Mouse (Mus musculus) lung, postnatal 0 days (tissue): ENCODE data around the gene Tspan32. TPM values are rescaled to one million over a fixed set of nuclear protein-coding genes. Genes with fewer than 3 reads are reported as not detected.

Source experiments
- ATAC-seq: fragments of 200-750 bp; cut with Nextera tagmentation; 2 replicates; pipeline ENCODE4 v1.8.0; 2017; ENCODE audit warnings: moderate library complexity
- DNase-seq: peaks from one replicate; pipeline ENCODE4 v3.0.0-alpha.2; 2016; ENCODE audit warnings: low spot score
- H3K27ac ChIP-seq: fragments of 300-500 bp; sonication (generic); 2 replicates; pipeline ENCODE4 v1.5.1; 2014; ENCODE audit warnings: antibody characterized with exemption, mild to moderate bottlenecking, low read length, mixed read lengths
- H3K27me3 ChIP-seq: fragments of 300-500 bp; sonication (generic); replicated peaks from 2 replicates; pipeline ENCODE4 v1.6.1; 2014; ENCODE audit warnings: low read length, mixed read lengths; ENCODE audit not compliant: insufficient read depth
- H3K36me3 ChIP-seq: fragments of 300-500 bp; sonication (generic); 2 replicates; pipeline ENCODE4 v1.6.1; 2014; ENCODE audit warnings: low read length, mixed read lengths; ENCODE audit not compliant: insufficient read depth
- H3K4me1 ChIP-seq: fragments of 300-500 bp; sonication (generic); 2 replicates; pipeline ENCODE4 v1.6.1; 2014; ENCODE audit warnings: antibody characterized with exemption, low read depth, low read length, mixed read lengths; ENCODE audit not compliant: insufficient read depth
- H3K4me2 ChIP-seq: fragments of 300-500 bp; sonication (generic); replicated peaks from 2 replicates; pipeline ENCODE4 v1.6.1; 2014; ENCODE audit warnings: low read depth, mild to moderate bottlenecking, low read length, moderate library complexity, mixed read lengths
- H3K4me3 ChIP-seq: fragments of 300-500 bp; sonication (generic); 2 replicates; pipeline ENCODE4 v1.5.1; 2014; ENCODE audit warnings: low read depth, low read length
- H3K9ac ChIP-seq: fragments of 300-500 bp; sonication (generic); replicated peaks from 2 replicates; pipeline ENCODE4 v1.6.1; 2014; ENCODE audit warnings: low read depth, mild to moderate bottlenecking
- H3K9me3 ChIP-seq: fragments of 300-500 bp; sonication (generic); 2 replicates; pipeline ENCODE4 v1.6.1; 2016; ENCODE audit warnings: low read length, mixed read lengths
- CTCF ChIP-seq: IDR thresholded peaks from 2 replicates; pipeline ENCODE4 v1.5.1; 2016; ENCODE audit warnings: antibody characterized with exemption, mild to moderate bottlenecking
- EP300 ChIP-seq: IDR thresholded peaks from 2 replicates; pipeline ENCODE4 v1.6.1; 2016; ENCODE audit warnings: antibody characterized with exemption, mild to moderate bottlenecking, control low read depth
- WGBS: fragments of 180-500 bp; shearing (Covaris S2); extraction: QIAGEN DNeasy Blood & Tissue Kit; methylation state at CpG from one replicate; pipeline ENCODE4 v1.1.7; 2014; 5-methylcytosine and 5-hydroxymethylcytosine counted together
- polyA plus RNA-seq: library from polyadenylated mRNA; unstranded; fragments of >200 nt; fragmentation: Nextera tagmentation; extraction: Ambion mirVana; gene quantifications from 2 replicates; pipeline ENCODE4 v1.2.1, GENCODE M21; 2015

Tspan32 gene
- polyA plus RNA-seq, 1 experiment from 2014 or later, result 6.1 TPM

DNA sequence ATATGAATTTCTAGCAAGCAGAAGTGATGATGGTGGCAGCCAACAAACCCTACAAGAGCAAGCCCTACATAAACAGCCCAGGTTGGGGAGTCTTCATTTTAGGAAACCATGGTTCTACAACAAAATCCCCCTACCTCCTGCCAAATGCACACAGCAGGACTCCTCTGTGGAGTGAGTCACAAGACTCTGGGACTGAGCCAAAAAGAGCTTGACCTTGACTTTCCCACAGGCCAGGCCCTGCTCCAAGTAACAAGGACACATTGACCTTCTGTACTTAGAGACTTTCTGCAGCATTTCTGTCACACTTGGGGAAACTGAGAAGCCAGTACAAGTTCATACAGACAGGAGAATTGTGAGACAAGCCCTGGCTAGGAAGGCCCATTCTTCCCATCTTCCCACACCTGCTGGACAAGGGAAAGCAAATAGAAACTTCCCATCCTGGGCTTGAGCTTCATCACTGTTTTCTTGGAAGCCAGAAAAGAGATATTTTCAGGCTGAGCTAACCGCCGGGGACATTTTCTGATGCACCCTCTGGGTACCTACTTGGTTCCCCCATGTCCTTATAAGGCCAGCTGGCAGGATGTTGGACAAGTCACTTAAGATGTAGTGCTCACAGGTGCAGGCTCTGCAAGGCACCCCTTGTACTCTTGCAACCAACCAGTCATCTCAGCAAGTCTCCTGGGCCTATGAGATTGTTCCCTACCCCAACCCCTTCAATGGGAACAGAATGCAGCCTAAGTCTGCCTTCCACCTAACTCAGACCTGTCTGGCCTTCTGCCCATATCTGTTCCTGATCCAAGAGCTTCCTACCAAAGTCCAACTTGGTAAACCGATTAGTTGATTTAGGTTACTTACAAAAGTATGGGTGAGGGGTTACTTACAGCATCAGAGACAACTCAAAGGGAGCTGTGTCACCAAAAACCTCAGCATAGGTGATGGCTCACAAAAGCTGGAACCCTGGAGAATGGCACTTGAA is 45.3 kb downstream of the Tspan32 start:
- Histone ChIP-seq H3K4me1 (peaks cover 20% of the 10 kb centered on the region; the same call in 1 of the 2 replicates), H3K9ac (no peak overlapping the region), H3K4me2 (no peak overlapping the region), H3K9me3 (no peaks in the 10 kb centered on the region), H3K4me3 (no peak overlapping the region), H3K36me3 (no peaks in the 10 kb centered on the region), H3K27ac (no peak overlapping the region), H3K27me3 (no peaks in the 10 kb centered on the region)
- DNase-seq (no peak), ATAC-seq (no peak)
- TF ChIP-seq CTCF (no peak), EP300 (no peak)
- 81% methylated on average over 3 of the region's 3 CpGs for WGBS

DNA sequence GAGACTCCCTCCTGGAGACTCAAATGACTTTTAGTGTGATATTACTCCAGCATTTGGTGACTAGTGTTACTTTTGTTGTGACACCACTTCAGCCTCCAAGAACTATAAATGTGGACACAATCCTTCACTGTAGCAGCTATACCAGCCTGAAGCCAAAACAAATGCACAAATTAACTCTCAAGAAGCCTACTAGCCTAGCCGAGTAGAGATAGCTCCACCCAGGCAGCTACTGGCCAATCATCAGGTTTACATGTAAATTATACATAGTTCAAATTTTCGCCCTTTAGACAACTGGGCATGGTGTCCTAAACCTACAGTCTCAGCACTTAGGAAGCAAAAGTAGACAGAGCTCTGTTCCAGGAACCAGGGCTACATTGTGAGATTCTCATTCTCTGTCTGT is 46.5 kb downstream of the Tspan32 start:
- TF ChIP-seq EP300 (no peak), CTCF (no peak)
- no peak overlapping the region for H3K27ac ChIP-seq

DNA sequence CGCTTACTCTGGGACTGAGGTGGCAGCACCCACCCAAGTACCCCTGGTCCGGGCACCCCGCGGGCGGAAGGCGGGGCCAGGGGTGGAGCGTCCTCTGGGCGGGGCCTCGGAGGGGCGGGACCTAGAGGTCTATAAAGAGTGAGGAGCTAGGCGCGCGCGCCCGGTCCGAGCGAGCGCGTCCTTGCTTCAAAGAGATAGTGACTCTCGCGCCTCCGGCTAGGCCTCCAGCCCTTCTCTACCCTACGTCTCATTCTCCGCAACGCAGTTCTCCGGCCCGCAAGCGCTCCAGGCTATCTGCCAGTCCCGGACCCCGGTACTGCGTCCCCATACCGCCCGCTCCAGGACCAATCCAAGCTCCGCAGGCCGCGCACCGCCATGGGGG is 47.8 kb downstream of the Tspan32 start, which contains the start of gene Cd81:
TSS of gene Cd81 (plus strand) at position 114 of the 382 bp plus-strand sequence.
- DNase-seq, result peak; percentile 87

More for the DNA sequence above, 46.5 kb downstream of the Tspan32 start:
- no peak for ATAC-seq
- Histone ChIP-seq H3K9me3 (no peaks in the 10 kb centered on the region), H3K27me3 (no peaks in the 10 kb centered on the region), H3K4me2 (no peak overlapping the region), H3K9ac (no peak overlapping the region), H3K4me3 (no peak overlapping the region), H3K4me1 (peaks cover 32% of the 10 kb centered on the region; the same call in 1 of the 2 replicates), H3K36me3 (no peaks in the 10 kb centered on the region)
- DNase-seq, result no peak
- WGBS, result 44% methylated on average over 2 of the region's 2 CpGs

DNA sequence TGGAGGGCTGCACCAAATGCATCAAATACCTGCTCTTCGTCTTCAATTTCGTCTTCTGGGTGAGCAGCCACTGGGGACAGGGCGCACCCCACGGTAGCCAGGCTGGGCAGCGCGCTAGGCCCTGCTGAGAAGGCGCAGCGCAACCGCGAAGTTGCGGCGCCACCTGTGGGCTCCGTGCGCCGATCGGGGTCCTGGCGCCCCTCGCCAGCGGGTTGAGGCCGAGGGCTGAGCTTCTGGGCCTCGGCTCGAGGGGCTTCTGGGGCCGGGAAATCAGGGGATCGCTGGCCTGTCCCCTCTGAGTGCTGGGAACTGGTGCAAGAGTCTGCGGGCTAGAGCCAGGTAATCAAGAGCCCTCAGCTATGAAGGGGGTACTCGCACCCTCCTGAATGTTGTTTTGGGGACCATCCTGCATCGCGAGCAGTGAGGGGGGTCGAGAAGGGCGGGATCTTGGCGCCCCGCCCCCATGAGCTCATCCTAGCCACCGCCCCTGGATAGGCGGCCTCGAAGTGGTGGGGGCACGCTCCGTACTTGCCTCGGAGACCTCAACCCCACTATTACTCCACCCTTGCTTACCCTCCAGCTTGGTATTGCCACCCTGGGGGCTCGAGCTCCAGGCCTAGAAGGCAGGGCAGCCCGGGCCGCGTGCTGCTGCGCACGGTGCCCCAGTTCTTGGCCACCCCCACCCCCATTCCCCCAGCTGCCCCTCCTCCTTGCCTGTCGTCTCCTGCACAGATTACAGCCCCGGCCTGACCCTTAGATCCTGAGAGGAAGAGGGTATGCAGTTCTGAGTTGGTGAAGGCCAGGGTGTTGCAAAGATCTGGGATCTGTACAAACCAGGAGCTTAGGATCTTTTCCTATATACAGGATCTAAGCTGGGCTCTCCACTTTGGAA is 48.4 kb downstream of the Tspan32 start:
- TF ChIP-seq EP300, result no peak
- TF ChIP-seq CTCF, result peak; percentile 53
- DNase-seq (peak; percentile 74), ATAC-seq (peak; percentile 58)
- no peaks in the 10 kb centered on the region for H3K36me3 ChIP-seq
- peaks cover 50% of the 10 kb centered on the region for H3K4me1 ChIP-seq
- no peaks in the 10 kb centered on the region for H3K27me3 ChIP-seq
- under 1% methylated on average over 44 of the region's 46 CpGs for WGBS
- H3K27ac ChIP-seq, result peak overlapping the region; percentile 94
- no peaks in the 10 kb centered on the region for H3K9me3 ChIP-seq
- peak overlapping the region; percentile 90 for H3K4me3 ChIP-seq
- H3K4me2 ChIP-seq, result peak overlapping the region; percentile 86
- H3K9ac ChIP-seq, result peak overlapping the region; percentile 88

More for the DNA sequence above, 47.8 kb downstream of the Tspan32 start, which contains the start of gene Cd81:
- ATAC-seq, result peak; percentile 79
- H3K27me3 ChIP-seq, result no peaks in the 10 kb centered on the region
- peaks cover 44% of the 10 kb centered on the region; the same call in 1 of the 2 replicates for H3K4me1 ChIP-seq
- TF ChIP-seq CTCF, result no peak
- TF ChIP-seq EP300, result no peak
- peak within 1 kb of the TSS; percentile 94 for H3K27ac ChIP-seq
- peak within 1 kb of the TSS; percentile 88 for H3K9ac ChIP-seq
- no peaks in the 10 kb centered on the region for H3K36me3 ChIP-seq
- H3K9me3 ChIP-seq, result no peaks in the 10 kb centered on the region
- WGBS, result under 1% methylated on average over 32 of the region's 37 CpGs
- H3K4me3 ChIP-seq, result peak within 1 kb of the TSS; percentile 90
- H3K4me2 ChIP-seq, result peak within 1 kb of the TSS; percentile 86

DNA sequence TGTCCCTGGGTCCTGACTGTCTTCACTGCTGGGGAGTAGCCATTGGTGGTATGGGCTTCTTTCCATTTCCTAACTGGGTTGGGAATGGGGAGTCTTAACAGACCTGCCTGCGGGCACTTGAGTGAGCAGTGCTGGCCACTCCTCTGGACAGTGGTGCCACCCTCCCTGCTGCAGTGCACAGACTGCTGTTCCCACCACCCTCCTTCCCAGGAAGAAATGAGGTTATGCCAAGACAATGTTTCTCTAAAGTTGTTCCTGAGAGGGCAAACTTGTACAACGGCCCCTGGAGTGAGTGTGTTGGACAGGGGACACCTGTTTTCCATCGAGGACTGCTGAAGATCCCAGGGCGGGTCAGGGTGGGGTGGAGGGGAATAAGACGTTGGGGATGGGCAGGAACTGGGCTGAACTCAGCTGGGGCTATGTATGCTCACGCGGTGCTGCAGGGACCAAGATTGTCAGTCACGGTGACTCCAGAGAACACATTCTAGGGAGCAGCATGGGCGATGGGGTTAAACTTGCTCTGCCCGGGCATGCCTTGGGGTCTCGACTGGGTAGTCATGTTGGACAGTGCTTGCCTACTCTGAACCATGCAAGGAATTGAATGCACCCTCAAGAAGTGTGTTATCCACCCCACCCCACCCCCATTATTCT is 49.2 kb downstream of the Tspan32 start:
- peak; percentile 58 for DNase-seq

More for the DNA sequence above, 49.2 kb downstream of the Tspan32 start:
- Histone ChIP-seq H3K4me3 (peak overlapping the region; percentile 90), H3K36me3 (no peaks in the 10 kb centered on the region), H3K4me2 (peak overlapping the region; percentile 86), H3K4me1 (peaks cover 57% of the 10 kb centered on the region), H3K9ac (peak overlapping the region; percentile 88), H3K27ac (peak overlapping the region; percentile 94), H3K9me3 (no peaks in the 10 kb centered on the region), H3K27me3 (no peaks in the 10 kb centered on the region)
- TF ChIP-seq CTCF, result no peak
- TF ChIP-seq EP300, result no peak
- peak; percentile 26 for ATAC-seq
- WGBS, result 15% methylated on average over 11 of the region's 11 CpGs
